Mouse (Mus musculus) lung, adult 2 months (tissue): ENCODE data around the gene Cacng3. TPM values are rescaled to one million over a fixed set of nuclear protein-coding genes. Genes with fewer than 3 reads are reported as not detected.

Experiments used
- DNase-seq: peaks from one replicate; pipeline ENCODE4 v3.0.0; 2022
- H3K4me1 ChIP-seq: fragments of 200-500 bp; 2 replicates; pipeline ENCODE4 v1.6.1; 2011; ENCODE audit warnings: low read length; ENCODE audit not compliant: control insufficient read depth, insufficient read depth
- H3K4me3 ChIP-seq: fragments of 200-500 bp; replicated peaks from 2 replicates; pipeline ENCODE3; 2011; ENCODE audit warnings: low read depth, mild to moderate bottlenecking, control low read depth, low read length; ENCODE audit errors: extremely low read depth
- CTCF ChIP-seq: fragments of 200-500 bp; IDR thresholded peaks from 2 replicates; pipeline ENCODE4 v1.5.1; 2011; ENCODE audit warnings: mild to moderate bottlenecking, low read length, control low read depth; ENCODE audit not compliant: insufficient read depth
- POLR2A ChIP-seq: fragments of 200-500 bp; IDR thresholded peaks from 2 replicates; pipeline ENCODE4 v1.6.1; 2011; ENCODE audit warnings: low read depth, mild to moderate bottlenecking, control low read depth, low read length, borderline replicate concordance; ENCODE audit errors: extremely low read depth
- WGBS: fragments of 180-500 bp; shearing (Covaris S2); methylation state at CpG from one replicate; pipeline ENCODE4 v1.1.7; 2018; 5-methylcytosine and 5-hydroxymethylcytosine counted together
- polyA plus RNA-seq: library from polyadenylated mRNA; depleted of rRNA; stranded (reverse); fragments of >200 nt; gene quantifications from 2 replicates; pipeline ENCODE4 v1.2.3, GENCODE M21; 2012

The Cacng3 gene
- polyA plus RNA-seq, 1 experiment = not detected

GRCm38 (mm10) chr7:122702443-122702842 lies 32.2 kb downstream of the Cacng3 start:
- no peaks in the 10 kb centered on the region for H3K4me1 ChIP-seq
- WGBS = 58% methylated on average over 4 of the region's 4 CpGs
- H3K4me3 ChIP-seq = no peak overlapping the region
- TF ChIP-seq CTCF (no peak), POLR2A (no peak)
- DNase-seq = no peak

- TF ChIP-seq CTCF (no peak), POLR2A (no peak)
- Histone ChIP-seq H3K4me1 (no peaks in the 10 kb centered on the region), H3K4me3 (no peak overlapping the region)
- no peak for DNase-seq
- WGBS = 53% methylated on average over 5 of the region's 5 CpGs
These were observed 36.4 kb downstream of the Cacng3 start for GRCm38 (mm10) chr7:122706736-122707135.

- 47% methylated on average over 3 of the region's 3 CpGs for WGBS
- Histone ChIP-seq H3K4me3 (no peak overlapping the region), H3K4me1 (no peaks in the 10 kb centered on the region)
- TF ChIP-seq CTCF = no peak
- TF ChIP-seq POLR2A = no peak
- no peak for DNase-seq
These were observed 46.0 kb downstream of the Cacng3 start for GRCm38 (mm10) chr7:122716299-122716698.

GRCm38 (mm10) chr7:122718540-122718939 lies 48.2 kb downstream of the Cacng3 start:
- no peak overlapping the region for H3K4me3 ChIP-seq
- no peak for DNase-seq
- WGBS = 91% methylated on average over 4 of the region's 4 CpGs

GRCm38 (mm10) chr7:122723358-122723876 lies 53.1 kb downstream of the Cacng3 start:
- 30% methylated on average over 5 of the region's 5 CpGs for WGBS
- H3K4me3 ChIP-seq = no peak overlapping the region
- TF ChIP-seq CTCF (no peak), POLR2A (no peak)
- H3K4me1 ChIP-seq = peaks cover 4% of the 10 kb centered on the region
- DNase-seq = no peak

More at GRCm38 (mm10) chr7:122718540-122718939, 48.2 kb downstream of the Cacng3 start:
- no peak for TF ChIP-seq CTCF
- TF ChIP-seq POLR2A = no peak
- H3K4me1 ChIP-seq = peaks cover 4% of the 10 kb centered on the region

GRCm38 (mm10) chr7:122726376-122726775 lies 56.1 kb downstream of the Cacng3 start:
- TF ChIP-seq POLR2A (no peak), CTCF (no peak)
- Histone ChIP-seq H3K4me3 (no peak overlapping the region), H3K4me1 (peaks cover 4% of the 10 kb centered on the region)
- WGBS = 87% methylated on average over 2 of the region's 2 CpGs
- DNase-seq = no peak

GRCm38 (mm10) chr7:122728186-122728585 lies 57.9 kb downstream of the Cacng3 start:
- 88% methylated on average over 8 of the region's 8 CpGs for WGBS
- Histone ChIP-seq H3K4me3 (no peak overlapping the region), H3K4me1 (peaks cover 3% of the 10 kb centered on the region)
- TF ChIP-seq CTCF = no peak
- TF ChIP-seq POLR2A = no peak
- DNase-seq = no peak

GRCm38 (mm10) chr7:122728846-122729245 lies 58.6 kb downstream of the Cacng3 start:
- 36% methylated on average over 7 of the region's 7 CpGs for WGBS
- no peak for DNase-seq
- no peak overlapping the region for H3K4me3 ChIP-seq
- TF ChIP-seq CTCF (no peak), POLR2A (no peak)
- no peaks in the 10 kb centered on the region for H3K4me1 ChIP-seq

- H3K4me1 ChIP-seq = no peaks in the 10 kb centered on the region
- no peak overlapping the region for H3K4me3 ChIP-seq
- 75% methylated on average over 11 of the region's 11 CpGs for WGBS
- DNase-seq = no peak
- TF ChIP-seq CTCF (no peak), POLR2A (no peak)
These were observed 65.0 kb downstream of the Cacng3 start for GRCm38 (mm10) chr7:122735323-122735722.

GRCm38 (mm10) chr7:122738541-122738940 lies 68.2 kb downstream of the Cacng3 start:
- no peak overlapping the region for H3K4me3 ChIP-seq
- TF ChIP-seq CTCF = no peak
- TF ChIP-seq POLR2A = no peak
- 31% methylated on average over 5 of the region's 5 CpGs for WGBS
- DNase-seq = no peak
- H3K4me1 ChIP-seq = no peaks in the 10 kb centered on the region
